Mouse (Mus musculus) forebrain, postnatal 0 days (tissue): ENCODE measurements at regions not wholly inside any gene's neighbourhood (a gene's known extent, or its start where the extent isn't known, plus 50 kb on each side); places are given as distances from the start of the nearest gene placed in this dataset.

ENCODE experiments used
- ATAC-seq: fragments of 200-750 bp; cut with Nextera tagmentation; 2 replicates; pipeline ENCODE4 v1.8.0; 2017; ENCODE audit warnings: mild to moderate bottlenecking, moderate library complexity
- DNase-seq: peaks from one replicate; pipeline ENCODE4 v3.0.0-alpha.2; 2015
- H3K27ac ChIP-seq: fragments of 300-500 bp; sonication (generic); 2 replicates; pipeline ENCODE4 v1.5.1; 2014; ENCODE audit warnings: low read depth, mild to moderate bottlenecking, antibody characterized with exemption, low read length, moderate library complexity, mixed read lengths
- H3K27me3 ChIP-seq: fragments of 300-500 bp; sonication (generic); 2 replicates; pipeline ENCODE4 v1.6.1; 2014; ENCODE audit warnings: mild to moderate bottlenecking, low read length, mixed read lengths; ENCODE audit not compliant: insufficient read depth
- H3K36me3 ChIP-seq: fragments of 300-500 bp; sonication (generic); 2 replicates; pipeline ENCODE4 v1.6.1; 2014; ENCODE audit warnings: mild to moderate bottlenecking, moderate library complexity; ENCODE audit not compliant: insufficient read depth
- H3K4me1 ChIP-seq: fragments of 300-500 bp; sonication (generic); 2 replicates; pipeline ENCODE4 v1.6.1; 2014; ENCODE audit warnings: antibody characterized with exemption; ENCODE audit not compliant: insufficient read depth
- H3K4me2 ChIP-seq: fragments of 300-500 bp; sonication (generic); 2 replicates; pipeline ENCODE4 v1.6.1; 2014; ENCODE audit warnings: low read depth, mild to moderate bottlenecking, moderate library complexity
- H3K4me3 ChIP-seq: fragments of 300-500 bp; sonication (generic); 2 replicates; pipeline ENCODE4 v1.5.1; 2014; ENCODE audit warnings: low read depth, low read length, mixed read lengths
- H3K9ac ChIP-seq: fragments of 300-500 bp; sonication (generic); 2 replicates; pipeline ENCODE4 v1.6.1; 2014; ENCODE audit warnings: mild to moderate bottlenecking
- H3K9me3 ChIP-seq: fragments of 300-500 bp; sonication (generic); 2 replicates; pipeline ENCODE4 v1.6.1; 2016; ENCODE audit warnings: low read length
- CTCF ChIP-seq: sonication (generic); IDR thresholded peaks from 2 replicates; pipeline ENCODE4 v1.5.1; 2016; ENCODE audit warnings: antibody characterized with exemption, control low read depth, low read depth
- WGBS: fragments of 180-500 bp; shearing (Covaris S2); extraction: QIAGEN DNeasy Blood & Tissue Kit; methylation state at CpG from one replicate; pipeline ENCODE4 v1.1.7; 2014; 5-methylcytosine and 5-hydroxymethylcytosine counted together

GRCm38 (mm10) chr16:29893871-29894828 lies 170.0 kb upstream of the Hes1 start:
- 13% methylated on average over 21 of the region's 21 CpGs for WGBS
- H3K36me3 ChIP-seq, result no peaks in the 10 kb centered on the region
- H3K27me3 ChIP-seq, result no peaks in the 10 kb centered on the region; the same call in 1 of the 2 replicates
- H3K4me2 ChIP-seq, result peak overlapping the region; percentile 30
- ATAC-seq (peak; percentile 88), DNase-seq (peak; percentile 48)
- H3K9ac ChIP-seq, result no peak overlapping the region
- H3K27ac ChIP-seq, result no peak overlapping the region
- no peaks in the 10 kb centered on the region for H3K9me3 ChIP-seq
- TF ChIP-seq CTCF, result no peak
- peaks cover 9% of the 10 kb centered on the region; the same call in 1 of the 2 replicates for H3K4me1 ChIP-seq
- no peak overlapping the region for H3K4me3 ChIP-seq

GRCm38 (mm10) chr16:29896393-29896792 lies 167.8 kb upstream of the Hes1 start:
- no peak overlapping the region for H3K4me3 ChIP-seq
- H3K4me2 ChIP-seq, result no peak overlapping the region
- no peak for ATAC-seq
- no peak for DNase-seq
- no peaks in the 10 kb centered on the region; the same call in 1 of the 2 replicates for H3K27me3 ChIP-seq
- H3K4me1 ChIP-seq, result peaks cover 9% of the 10 kb centered on the region; the same call in 1 of the 2 replicates
- no peak overlapping the region for H3K27ac ChIP-seq
- no peak overlapping the region for H3K9ac ChIP-seq
- H3K36me3 ChIP-seq, result no peaks in the 10 kb centered on the region
- no peaks in the 10 kb centered on the region for H3K9me3 ChIP-seq
- WGBS, result 90% methylated on average over 4 of the region's 4 CpGs
- TF ChIP-seq CTCF, result no peak

DNA sequence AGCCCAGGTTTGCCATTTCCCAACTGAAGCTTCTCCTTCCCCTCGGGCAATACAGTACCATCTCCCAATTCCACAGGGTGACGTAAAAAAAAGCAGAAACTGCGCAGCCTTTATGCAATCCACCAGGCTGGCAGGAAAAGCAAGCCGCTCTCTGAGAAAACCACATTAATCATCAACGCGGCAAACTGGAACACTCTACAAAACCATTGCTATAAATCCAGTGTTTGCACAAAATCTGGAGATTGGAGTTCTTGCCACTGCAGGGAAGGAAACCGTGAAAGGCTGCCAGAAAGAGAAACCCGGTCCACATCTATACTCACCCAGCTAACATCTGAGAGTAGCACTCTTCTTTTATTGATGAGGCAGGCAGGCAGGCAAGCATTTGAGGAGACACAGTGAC lies 160.7 kb upstream of the Hes1 start:
- H3K27ac ChIP-seq, result no peak overlapping the region
- DNase-seq, result no peak
- no peak overlapping the region for H3K4me3 ChIP-seq
- TF ChIP-seq CTCF, result no peak
- no peaks in the 10 kb centered on the region for H3K9me3 ChIP-seq
- ATAC-seq, result no peak
- H3K9ac ChIP-seq, result no peak overlapping the region
- H3K36me3 ChIP-seq, result no peaks in the 10 kb centered on the region
- no peaks in the 10 kb centered on the region for H3K27me3 ChIP-seq
- no peak overlapping the region for H3K4me2 ChIP-seq
- no peaks in the 10 kb centered on the region for H3K4me1 ChIP-seq
- WGBS, result 69% methylated on average over 8 of the region's 8 CpGs

DNA sequence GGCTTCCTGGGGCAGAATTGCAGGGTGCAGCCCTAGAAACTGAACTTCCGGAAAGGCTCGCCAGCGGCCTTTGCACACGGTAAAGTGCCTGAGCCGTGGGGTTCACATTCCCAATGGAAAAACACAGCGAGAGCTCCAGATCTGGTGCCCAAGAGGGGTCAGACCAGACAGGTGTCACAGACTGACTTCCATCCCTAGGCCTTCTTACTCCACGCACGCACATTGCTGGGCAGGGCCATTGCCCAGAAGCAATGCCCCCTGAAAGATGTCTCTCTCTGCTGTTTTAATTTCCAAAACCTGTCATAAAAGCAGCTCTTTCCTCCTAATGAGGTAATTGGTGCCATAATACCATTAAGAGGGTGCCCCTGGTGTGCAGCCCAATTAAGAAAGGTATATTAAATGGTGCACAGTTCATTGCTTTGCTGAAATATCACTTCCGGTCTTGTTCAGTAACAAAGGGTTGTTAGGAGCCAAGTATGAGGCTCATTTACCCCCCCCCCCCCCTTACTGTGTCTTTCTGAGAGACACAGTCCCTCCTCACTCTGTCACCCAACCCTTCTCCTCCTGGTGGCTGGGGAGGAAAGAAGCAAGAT lies 159.9 kb upstream of the Hes1 start:
- WGBS, result 54% methylated on average over 9 of the region's 9 CpGs
- Histone ChIP-seq H3K4me2 (no peak overlapping the region), H3K27ac (no peak overlapping the region), H3K4me3 (no peak overlapping the region), H3K36me3 (no peaks in the 10 kb centered on the region), H3K9me3 (no peaks in the 10 kb centered on the region), H3K4me1 (no peaks in the 10 kb centered on the region), H3K27me3 (no peaks in the 10 kb centered on the region), H3K9ac (no peak overlapping the region)
- DNase-seq (no peak), ATAC-seq (no peak)
- no peak for TF ChIP-seq CTCF

DNA sequence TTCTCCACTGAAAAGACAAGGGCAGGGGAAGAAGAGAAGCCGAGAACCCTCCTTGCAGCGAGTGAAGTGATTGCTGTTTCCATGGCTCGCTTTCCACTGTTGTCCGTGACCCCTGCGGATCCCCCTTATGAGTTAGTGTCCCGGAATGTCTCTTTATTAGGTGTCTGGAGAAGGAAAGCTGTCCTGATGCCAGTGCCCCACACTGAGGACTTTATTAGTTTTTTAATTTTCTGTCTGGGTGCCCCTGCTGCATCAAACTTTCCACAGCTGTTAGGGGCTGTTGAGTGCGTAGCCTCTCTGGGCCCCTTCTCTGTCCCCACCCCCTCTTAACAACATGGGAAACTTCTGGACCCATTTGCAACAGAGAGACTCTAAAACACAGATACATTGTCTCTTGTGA lies 156.9 kb upstream of the Hes1 start:
- H3K27me3 ChIP-seq, result no peaks in the 10 kb centered on the region
- no peaks in the 10 kb centered on the region for H3K9me3 ChIP-seq
- no peak for TF ChIP-seq CTCF
- no peaks in the 10 kb centered on the region for H3K36me3 ChIP-seq
- WGBS, result 71% methylated on average over 7 of the region's 7 CpGs
- H3K4me2 ChIP-seq, result no peak overlapping the region
- DNase-seq (no peak), ATAC-seq (no peak)
- H3K4me1 ChIP-seq, result no peaks in the 10 kb centered on the region
- H3K27ac ChIP-seq, result no peak overlapping the region
- H3K4me3 ChIP-seq, result no peak overlapping the region
- H3K9ac ChIP-seq, result no peak overlapping the region

- 35% methylated on average over 8 of the region's 8 CpGs for WGBS
Measured at GRCm38 (mm10) chr16:29908031-29908430, 156.2 kb upstream of the Hes1 start.

GRCm38 (mm10) chr16:29909923-29910465 lies 154.2 kb upstream of the Hes1 start:
- no peak for TF ChIP-seq CTCF
- Histone ChIP-seq H3K4me1 (no peaks in the 10 kb centered on the region), H3K4me3 (no peak overlapping the region), H3K27ac (no peak overlapping the region), H3K9ac (no peak overlapping the region), H3K9me3 (no peaks in the 10 kb centered on the region), H3K27me3 (no peaks in the 10 kb centered on the region), H3K36me3 (no peaks in the 10 kb centered on the region), H3K4me2 (no peak overlapping the region)
- 54% methylated on average over 5 of the region's 5 CpGs for WGBS
- ATAC-seq (no peak), DNase-seq (no peak)

More at GRCm38 (mm10) chr16:29908031-29908430, 156.2 kb upstream of the Hes1 start:
- Histone ChIP-seq H3K4me3 (no peak overlapping the region), H3K27me3 (no peaks in the 10 kb centered on the region), H3K9ac (no peak overlapping the region), H3K4me1 (no peaks in the 10 kb centered on the region), H3K27ac (no peak overlapping the region), H3K9me3 (no peaks in the 10 kb centered on the region), H3K4me2 (no peak overlapping the region), H3K36me3 (no peaks in the 10 kb centered on the region)
- TF ChIP-seq CTCF, result no peak
- DNase-seq (no peak), ATAC-seq (no peak)
